Mouse (Mus musculus) olfactory bulb, adult 2 months (tissue): ENCODE data around the gene Eps8. TPM values are rescaled to one million over a fixed set of nuclear protein-coding genes. Genes with fewer than 3 reads are reported as not detected.

Experiments used
- H3K27ac ChIP-seq: fragments of 200-500 bp; 2 replicates; pipeline ENCODE4 v1.5.1; 2012; ENCODE audit warnings: low read depth, low read length; ENCODE audit not compliant: insufficient read depth
- H3K4me1 ChIP-seq: fragments of 200-500 bp; 2 replicates; pipeline ENCODE4 v1.6.1; 2012; ENCODE audit warnings: low read length; ENCODE audit not compliant: control insufficient read depth, insufficient read depth
- H3K4me3 ChIP-seq: fragments of 200-500 bp; 2 replicates; pipeline ENCODE4 v1.5.1; 2012; ENCODE audit warnings: mild to moderate bottlenecking, low read depth, low read length, moderate library complexity; ENCODE audit not compliant: insufficient read depth
- CTCF ChIP-seq: fragments of 200-500 bp; IDR thresholded peaks from 2 replicates; pipeline ENCODE4 v1.5.1; 2012; ENCODE audit warnings: low read depth, mild to moderate bottlenecking, low read length, moderate library complexity; ENCODE audit not compliant: insufficient read depth
- POLR2A ChIP-seq: fragments of 200-500 bp; IDR thresholded peaks from 2 replicates; pipeline ENCODE4 v1.6.1; 2012; ENCODE audit warnings: mild to moderate bottlenecking, low read depth, low read length, moderate library complexity; ENCODE audit not compliant: insufficient read depth
- WGBS: fragments of 180-500 bp; shearing (Covaris S2); methylation state at CpG from one replicate; pipeline ENCODE4 v1.1.7; 2018; 5-methylcytosine and 5-hydroxymethylcytosine counted together
- polyA plus RNA-seq: library from polyadenylated mRNA; stranded (reverse); fragments of >200 nt; gene quantifications from 2 replicates; pipeline ENCODE4 v1.2.4, GENCODE M21; 2012; ENCODE audit warnings: low replicate concordance; ENCODE audit not compliant: missing spikeins, insufficient read depth, insufficient read length

Eps8 gene
- polyA plus RNA-seq, 1 experiment, result not detected

DNA sequence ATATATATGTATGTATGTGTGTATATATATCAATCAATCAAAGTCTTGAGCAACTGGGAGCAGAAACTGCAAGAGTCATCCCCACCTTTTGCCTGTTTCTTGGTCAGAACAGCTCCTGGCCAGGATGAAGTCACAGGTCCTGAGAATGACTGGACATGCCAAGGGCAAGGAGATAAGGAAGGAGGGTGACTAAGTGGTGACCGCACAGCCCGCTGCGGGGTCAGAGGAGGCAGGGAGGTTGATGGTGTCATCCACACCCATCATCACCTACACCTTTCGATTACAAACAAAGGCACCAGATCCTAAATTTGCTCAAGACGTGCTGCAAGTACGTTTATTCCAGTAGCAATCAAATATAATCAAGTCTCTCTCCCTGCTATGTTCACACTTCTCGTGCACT, 148.1 kb downstream of the Eps8 start:
- TF ChIP-seq POLR2A, result no peak
- no peak for TF ChIP-seq CTCF
- no peak overlapping the region for H3K4me3 ChIP-seq
- no peak overlapping the region for H3K27ac ChIP-seq
- no peaks in the 10 kb centered on the region for H3K4me1 ChIP-seq
- 98% methylated on average over 7 of the region's 7 CpGs for WGBS

DNA sequence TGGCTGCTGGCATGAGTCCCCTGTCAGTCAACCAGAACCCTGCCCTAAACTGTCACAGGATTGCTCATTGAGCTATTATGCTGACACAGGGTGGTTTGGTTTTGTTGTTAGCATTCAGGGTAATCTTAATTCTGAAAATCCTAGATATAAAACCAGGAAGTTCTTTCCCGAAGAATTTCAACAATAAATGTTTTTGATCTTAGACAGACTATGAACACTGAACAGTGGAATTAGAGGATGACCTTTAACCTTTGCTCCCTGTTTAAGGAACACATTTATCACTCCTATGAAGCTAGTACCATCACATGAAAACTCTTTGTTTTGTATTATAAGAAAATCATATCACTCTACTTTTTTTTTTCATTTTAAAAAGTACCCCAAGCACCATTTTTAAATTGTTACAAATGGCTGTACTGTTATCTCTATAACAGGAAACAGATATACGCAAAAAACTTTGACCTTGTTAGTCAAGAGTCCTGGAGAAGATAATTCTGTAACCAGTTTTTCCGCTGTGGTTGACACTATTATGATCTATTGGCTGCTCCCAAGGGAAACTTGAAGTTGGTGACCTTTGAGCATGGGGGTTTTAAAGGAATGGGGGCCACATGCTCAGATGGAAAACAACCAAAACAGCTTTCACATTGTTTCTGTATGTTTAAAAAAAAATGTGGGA, 149.0 kb downstream of the Eps8 start:
- 95% methylated on average over 3 of the region's 3 CpGs for WGBS

DNA sequence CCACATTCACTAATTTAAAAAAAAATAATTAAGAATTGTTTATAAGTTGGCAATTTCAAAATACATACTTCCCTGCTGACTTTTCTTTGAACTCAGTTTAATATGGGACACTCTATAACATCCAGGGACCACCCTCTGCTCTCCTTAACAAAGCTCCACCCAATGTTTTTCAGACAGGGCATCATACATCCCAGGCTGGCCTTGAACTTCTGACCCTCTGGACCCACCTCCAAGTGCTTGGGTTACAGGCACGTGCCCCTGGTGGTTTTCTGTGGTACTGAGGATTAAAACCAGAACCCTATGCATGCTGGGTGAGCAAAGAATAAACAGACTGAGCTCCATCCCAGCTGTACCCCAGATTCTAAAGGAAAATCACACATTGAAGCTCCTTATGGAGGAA, 150.6 kb downstream of the Eps8 start:
- H3K4me1 ChIP-seq, result no peaks in the 10 kb centered on the region
- WGBS, result 65% methylated on average over 1 of the region's 1 CpGs
- no peak overlapping the region for H3K4me3 ChIP-seq
- H3K27ac ChIP-seq, result no peak overlapping the region
- TF ChIP-seq POLR2A, result no peak
- TF ChIP-seq CTCF, result no peak

More for the DNA sequence above, 149.0 kb downstream of the Eps8 start:
- H3K4me3 ChIP-seq, result no peak overlapping the region
- no peak for TF ChIP-seq POLR2A
- no peak overlapping the region for H3K27ac ChIP-seq
- H3K4me1 ChIP-seq, result no peaks in the 10 kb centered on the region

DNA sequence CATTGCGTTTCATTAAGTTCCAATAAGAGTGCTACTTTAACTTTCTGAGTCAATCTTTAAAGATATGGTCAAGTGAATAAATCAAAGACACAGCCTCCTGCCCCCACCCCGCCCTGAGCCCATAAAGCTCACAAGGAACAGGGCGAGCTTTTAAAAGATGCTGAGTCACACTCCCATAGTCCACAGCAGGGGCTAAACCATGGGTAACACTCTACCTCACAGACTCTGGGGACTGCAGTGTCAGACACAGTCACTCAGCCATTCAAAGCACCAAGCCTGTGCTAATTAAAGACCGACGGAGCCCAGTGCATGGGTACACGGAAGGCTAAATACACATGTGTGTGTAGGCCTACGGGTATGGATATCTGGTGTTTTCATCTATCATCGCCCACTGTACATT, 151.2 kb downstream of the Eps8 start:
- Histone ChIP-seq H3K4me3 (no peak overlapping the region), H3K27ac (no peak overlapping the region), H3K4me1 (no peaks in the 10 kb centered on the region)
- 89% methylated on average over 8 of the region's 8 CpGs for WGBS
- TF ChIP-seq CTCF, result no peak
- no peak for TF ChIP-seq POLR2A

DNA sequence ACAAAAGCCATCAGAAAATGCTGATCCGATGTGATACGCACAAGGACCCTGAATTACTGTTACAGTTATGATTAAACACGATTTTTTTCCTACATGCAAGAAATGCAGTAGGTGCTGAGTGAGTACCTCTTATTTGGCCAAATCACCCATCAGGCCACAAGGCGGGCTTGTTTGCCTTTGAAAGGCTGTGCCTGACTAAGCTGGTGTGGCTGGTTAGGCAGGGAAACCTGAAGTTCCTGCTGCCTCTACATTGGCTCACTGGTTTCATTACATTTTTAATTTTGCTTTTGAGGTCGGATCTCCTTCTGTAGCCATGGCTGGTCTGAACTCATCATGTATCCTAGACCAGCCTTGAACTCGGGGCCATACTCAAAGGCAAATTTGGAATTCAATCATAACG, 151.7 kb downstream of the Eps8 start:
- WGBS, result 94% methylated on average over 7 of the region's 7 CpGs

DNA sequence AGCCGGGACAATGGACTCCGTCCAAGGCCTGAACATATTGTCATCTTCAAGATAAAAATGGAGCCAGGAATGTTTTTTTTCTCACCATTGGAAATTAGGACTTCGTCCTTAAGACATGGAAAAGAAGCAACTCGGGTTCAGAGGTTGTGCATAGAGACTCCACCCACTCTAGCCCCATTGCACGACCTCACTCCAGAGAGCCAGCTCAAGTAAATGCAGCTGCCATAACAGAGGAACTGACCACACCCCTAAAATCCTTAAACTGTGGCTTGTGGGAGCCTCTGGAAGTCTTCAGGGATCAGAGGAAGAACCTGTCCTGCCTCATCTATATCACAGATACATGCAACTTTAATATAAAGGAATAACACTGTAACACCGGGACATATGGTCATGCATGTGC, 155.9 kb downstream of the Eps8 start:
- WGBS, result 83% methylated on average over 6 of the region's 6 CpGs
- no peak overlapping the region for H3K27ac ChIP-seq
- TF ChIP-seq POLR2A (no peak), CTCF (no peak)
- no peaks in the 10 kb centered on the region for H3K4me1 ChIP-seq
- no peak overlapping the region for H3K4me3 ChIP-seq

More for the DNA sequence above, 151.7 kb downstream of the Eps8 start:
- no peak overlapping the region for H3K4me3 ChIP-seq
- H3K27ac ChIP-seq, result no peak overlapping the region
- H3K4me1 ChIP-seq, result no peaks in the 10 kb centered on the region
- TF ChIP-seq POLR2A (no peak), CTCF (no peak)

DNA sequence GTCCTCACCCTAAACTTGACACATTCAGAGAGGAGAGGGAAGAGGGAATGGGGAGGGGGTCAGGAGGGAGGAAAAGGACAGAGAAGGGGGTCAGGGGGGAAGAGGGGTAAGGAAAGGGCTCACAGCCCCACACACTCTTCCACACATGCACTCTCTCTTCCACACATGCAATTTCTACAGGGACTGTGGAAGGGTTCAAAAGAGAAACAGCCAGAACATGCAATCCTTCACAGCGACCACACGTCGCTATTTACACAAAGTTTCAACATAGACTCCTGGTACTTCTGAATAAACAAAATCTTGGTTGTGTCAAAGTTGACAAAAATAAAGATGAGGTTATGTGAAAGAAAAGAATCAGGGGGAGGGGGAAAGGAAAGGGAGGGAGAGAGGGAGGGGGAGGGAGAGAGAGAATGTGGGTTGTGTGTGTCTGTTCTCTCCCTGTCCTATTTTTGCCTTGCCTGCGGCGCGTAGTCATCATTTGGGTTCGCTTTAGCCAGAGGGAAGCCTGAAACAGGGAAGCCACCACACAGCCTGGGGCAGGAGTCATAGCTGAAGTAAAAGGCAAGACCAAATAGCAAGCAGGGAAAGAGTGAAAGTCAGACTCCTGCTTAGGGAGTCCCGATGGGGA, 157.4 kb downstream of the Eps8 start:
- 81% methylated on average over 8 of the region's 8 CpGs for WGBS
- Histone ChIP-seq H3K27ac (no peak overlapping the region), H3K4me1 (peaks cover 4% of the 10 kb centered on the region; the same call in 1 of the 2 replicates), H3K4me3 (no peak overlapping the region)
- TF ChIP-seq CTCF (no peak), POLR2A (no peak)

DNA sequence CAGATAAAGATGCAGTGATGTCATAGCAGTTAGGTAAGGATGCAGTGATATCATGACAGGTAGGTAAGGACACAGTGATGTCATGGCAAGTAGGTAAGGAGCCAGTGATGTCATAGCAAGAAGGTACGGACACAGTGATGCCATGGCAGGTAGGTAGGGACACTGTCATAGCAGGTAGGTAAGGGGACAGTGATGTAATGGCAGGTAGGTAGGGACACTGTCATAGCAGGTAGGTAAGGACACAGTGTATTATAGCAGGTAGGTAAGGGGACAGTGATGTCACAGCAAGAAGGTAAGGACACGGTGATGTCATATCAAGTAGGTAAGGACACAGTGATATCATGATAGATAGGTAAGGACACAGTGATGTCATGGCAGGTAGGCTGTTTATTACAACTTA, 158.1 kb downstream of the Eps8 start:
- TF ChIP-seq CTCF (no peak), POLR2A (no peak)
- Histone ChIP-seq H3K27ac (no peak overlapping the region), H3K4me3 (no peak overlapping the region), H3K4me1 (peaks cover 5% of the 10 kb centered on the region; the same call in 1 of the 2 replicates)
- 96% methylated on average over 2 of the region's 2 CpGs for WGBS

DNA sequence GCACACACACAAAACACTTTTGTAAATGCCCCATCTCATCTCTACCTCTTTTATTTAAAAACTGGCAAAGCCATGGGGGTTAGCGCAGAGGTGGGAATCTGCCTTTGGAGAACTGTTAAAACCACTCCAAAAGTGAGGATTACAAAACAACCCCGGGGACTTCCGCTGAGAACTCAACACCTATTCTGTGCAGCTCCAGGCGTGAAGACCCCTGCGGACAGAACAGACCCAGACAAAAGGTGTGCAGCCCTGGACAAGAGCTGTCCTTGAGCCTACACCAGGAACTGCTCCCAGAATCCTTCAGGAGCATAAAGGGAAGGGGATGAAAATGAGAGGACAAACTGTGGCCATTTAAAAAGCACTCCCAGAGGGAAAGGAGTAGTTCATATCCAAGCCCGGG, 159.4 kb downstream of the Eps8 start:
- H3K4me1 ChIP-seq, result peaks cover 5% of the 10 kb centered on the region; the same call in 1 of the 2 replicates
- no peak overlapping the region for H3K27ac ChIP-seq
- no peak overlapping the region for H3K4me3 ChIP-seq
- WGBS, result 71% methylated on average over 6 of the region's 6 CpGs
- TF ChIP-seq POLR2A (no peak), CTCF (no peak)
